Mouse (Mus musculus): ENCODE data around the gene Rfxank.
A peak's percentile ranks its signal among the peaks of the same experiment; 100 is the strongest.

The Rfxank gene

DNA sequence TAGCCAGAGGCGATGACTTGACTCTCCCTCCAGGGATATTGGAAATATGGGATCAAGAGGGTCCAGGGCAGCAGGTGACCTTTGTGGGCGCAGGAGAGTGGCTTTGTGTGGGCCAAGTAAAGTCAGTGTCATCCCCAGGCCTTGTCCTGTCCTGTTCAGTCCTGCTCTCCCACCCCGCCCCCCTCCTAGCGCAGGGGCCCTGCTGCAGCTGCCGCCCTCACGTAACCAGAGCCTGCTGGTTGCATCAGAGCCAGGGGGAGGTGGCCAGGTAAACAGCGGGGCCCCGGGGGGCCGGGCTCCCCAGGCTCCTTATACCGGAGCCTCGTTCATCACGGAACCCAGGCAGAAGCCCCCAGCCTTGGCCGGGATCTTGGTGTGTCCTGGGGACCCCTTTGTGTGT is 11.2 kb upstream of the Rfxank start:
- DNase-seq (ENCODE audit: low spot score in 2 of 2), result no peak

- DNase-seq (ENCODE audit: low spot score in 2 of 2), result no peak
Measured at GRCm38 (mm10) chr8:70147678-70148607, 9.0 kb upstream of the Rfxank start.

DNA sequence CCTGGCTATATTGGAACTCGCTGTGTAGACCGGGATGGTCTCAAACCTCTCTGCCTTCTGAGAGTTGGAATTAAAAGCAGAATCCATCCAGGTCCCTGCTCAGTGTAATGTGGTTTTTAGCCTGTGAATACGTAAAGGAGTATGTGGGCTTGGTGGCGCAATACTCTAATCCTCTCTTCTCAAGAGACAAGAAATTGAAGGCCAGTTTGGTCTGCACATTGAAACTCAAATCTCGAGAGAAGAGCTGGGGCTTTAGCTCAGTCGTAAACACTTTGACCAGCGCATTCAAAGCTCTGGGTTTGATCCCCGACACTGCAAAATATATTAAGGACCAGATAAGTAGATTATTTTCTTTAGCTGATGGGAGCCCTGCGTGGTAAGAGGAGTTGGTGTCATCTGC is 1.0 kb upstream of the Rfxank start:
- DNase-seq (ENCODE audit: low spot score in 2 of 2), result no peak

GRCm38 (mm10) chr8:70137890-70138289 is 1.1 kb downstream of the Rfxank start:
- DNase-seq (ENCODE audit: low spot score in 2 of 2), result no peak

GRCm38 (mm10) chr8:70136591-70136990 is 2.4 kb downstream of the Rfxank start:
- no peak for DNase-seq (ENCODE audit: low spot score in 2 of 2)

GRCm38 (mm10) chr8:70134931-70135330 is 4.0 kb downstream of the Rfxank start:
- no peak for DNase-seq (ENCODE audit: low spot score in 2 of 2)

GRCm38 (mm10) chr8:70134086-70134485 is 4.9 kb downstream of the Rfxank start:
- DNase-seq (ENCODE audit: low spot score in 2 of 2), result no peak

- DNase-seq (ENCODE audit: low spot score in 2 of 2), result peak; percentile 57 to 78
Measured at GRCm38 (mm10) chr8:70131166-70131883, 7.6 kb downstream of the Rfxank start, which contains the start of gene Nr2c2ap. Nr2c2ap (plus strand) TSS chr8:70131333.

DNA sequence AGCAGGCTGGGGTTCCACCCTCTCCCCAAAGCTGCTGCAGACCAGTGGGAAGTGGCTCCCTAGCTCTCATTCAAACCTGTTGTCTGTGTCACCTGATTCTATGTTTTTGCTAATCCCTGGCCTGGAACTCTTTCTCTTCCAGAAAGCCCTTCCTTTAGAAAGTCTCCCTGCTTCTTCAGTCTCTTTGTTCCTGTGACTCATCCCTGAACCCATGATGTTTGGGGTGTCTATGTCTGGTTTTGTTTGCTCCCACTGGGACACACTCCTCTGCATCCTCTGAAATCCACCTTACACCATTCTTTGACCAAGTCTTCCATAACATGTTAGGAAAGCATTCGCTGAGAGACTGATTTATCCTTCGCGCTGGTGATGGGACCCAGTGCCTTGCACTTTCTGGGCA is 8.9 kb downstream of the Rfxank start:
- DNase-seq (ENCODE audit: low spot score in 2 of 2), result no peak

DNA sequence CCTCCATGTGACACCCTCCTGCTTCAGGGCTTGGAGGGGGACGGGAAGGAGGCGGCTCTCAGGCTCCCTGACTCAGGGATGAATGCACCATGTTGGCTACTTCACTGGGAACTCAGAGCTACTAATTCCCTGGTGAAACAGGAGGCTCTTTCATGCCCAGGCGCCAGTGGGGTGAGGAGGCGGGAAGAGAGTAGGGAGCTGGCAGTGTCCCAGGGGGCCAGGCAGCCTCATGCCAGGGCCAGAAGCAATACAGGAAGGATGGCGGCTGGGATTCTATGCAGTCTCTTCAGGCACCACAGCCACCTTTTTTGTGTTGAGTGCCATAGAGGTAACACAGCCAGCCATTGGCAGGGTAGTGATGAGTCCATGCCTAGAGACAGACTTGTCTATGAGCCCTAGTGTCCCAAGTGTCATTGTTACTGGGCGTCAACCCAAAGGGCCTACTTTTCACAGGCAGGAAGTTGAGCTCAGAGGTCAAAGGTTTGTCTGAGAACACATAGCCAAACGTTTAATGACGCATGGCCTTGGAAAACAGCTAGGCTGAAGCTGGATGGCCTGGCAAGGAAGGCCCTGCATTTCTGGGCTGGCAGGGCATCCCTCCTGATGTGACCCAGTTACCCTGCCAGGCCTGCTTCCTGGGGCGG is 9.5 kb downstream of the Rfxank start:
- peak; percentile 63 to 80 for DNase-seq (ENCODE audit: low spot score in 2 of 2)

- peak in 1 of 2 experiments; percentile 59 for DNase-seq (ENCODE audit: low spot score in 2 of 2)
Measured at GRCm38 (mm10) chr8:70128435-70128834, 10.5 kb downstream of the Rfxank start.

DNA sequence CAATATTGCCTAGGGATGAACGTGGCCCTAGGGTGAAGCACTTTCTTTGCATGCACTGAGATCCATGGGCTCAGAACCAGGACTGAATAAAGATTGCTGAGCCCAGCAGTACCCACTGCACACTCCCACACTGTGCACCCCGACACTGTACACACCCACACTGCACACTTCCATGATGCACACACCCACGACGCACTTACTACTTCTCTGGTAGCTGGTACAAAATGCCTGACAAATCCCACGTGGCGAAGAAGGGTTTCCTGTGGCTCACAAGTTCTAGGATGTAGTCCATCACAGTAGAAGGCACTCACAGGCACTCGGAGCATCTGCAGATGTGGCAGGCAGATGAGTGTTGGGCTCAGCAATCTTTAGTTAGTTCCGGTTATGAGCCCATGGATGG is 14.0 kb downstream of the Rfxank start:
- no peak for DNase-seq (ENCODE audit: low spot score in 2 of 2)

DNA sequence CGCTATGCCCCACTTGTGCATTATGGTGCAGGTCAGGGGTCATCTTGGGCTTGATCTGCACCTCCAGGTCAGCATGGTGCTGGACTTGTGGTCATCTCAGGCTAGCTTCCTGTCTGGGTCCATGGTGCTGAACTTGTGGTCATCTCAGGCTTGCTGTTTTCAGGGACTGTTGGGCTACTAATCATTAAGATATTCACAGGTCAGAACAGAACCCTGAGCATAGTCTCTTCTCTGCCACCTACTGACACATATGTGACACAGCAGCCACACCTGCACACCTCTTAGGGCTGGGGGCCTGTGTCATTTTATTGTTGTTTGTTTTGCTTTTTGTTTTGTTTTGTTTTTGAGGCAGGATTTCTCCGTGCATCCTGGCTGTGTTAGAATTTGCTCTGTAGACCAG is 16.1 kb downstream of the Rfxank start:
- DNase-seq (ENCODE audit: low spot score in 2 of 2), result no peak

DNA sequence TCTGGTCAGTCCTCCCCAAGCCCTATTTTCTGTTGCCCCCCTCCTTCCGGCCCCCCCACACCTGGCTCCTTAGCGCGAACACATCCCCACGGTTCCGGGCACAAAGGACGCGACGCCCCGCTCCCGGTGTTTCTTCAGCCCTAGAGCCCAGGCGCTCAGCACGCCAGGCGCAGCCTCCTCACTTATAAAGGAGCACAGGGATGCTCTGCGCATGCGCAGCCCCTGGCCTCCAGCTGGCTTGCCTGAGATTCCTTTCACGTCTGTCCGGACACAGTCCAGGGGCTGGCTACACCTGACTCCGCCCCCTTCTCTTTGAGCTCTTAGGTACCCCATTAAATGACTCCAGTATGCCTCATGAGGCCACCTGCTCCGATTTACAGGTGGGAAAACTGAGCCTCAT is 18.3 kb downstream of the Rfxank start, which contains the start of gene Ncan:
Gene Ncan (minus strand): TSS at position 207 of the 400 bp plus-strand sequence.
- DNase-seq (ENCODE audit: low spot score in 2 of 2), result peak; percentile 85 to 92

- peak; percentile 63 to 78 for DNase-seq (ENCODE audit: low spot score in 2 of 2)
Measured at GRCm38 (mm10) chr8:70118726-70119700, 19.9 kb downstream of the Rfxank start.

DNA sequence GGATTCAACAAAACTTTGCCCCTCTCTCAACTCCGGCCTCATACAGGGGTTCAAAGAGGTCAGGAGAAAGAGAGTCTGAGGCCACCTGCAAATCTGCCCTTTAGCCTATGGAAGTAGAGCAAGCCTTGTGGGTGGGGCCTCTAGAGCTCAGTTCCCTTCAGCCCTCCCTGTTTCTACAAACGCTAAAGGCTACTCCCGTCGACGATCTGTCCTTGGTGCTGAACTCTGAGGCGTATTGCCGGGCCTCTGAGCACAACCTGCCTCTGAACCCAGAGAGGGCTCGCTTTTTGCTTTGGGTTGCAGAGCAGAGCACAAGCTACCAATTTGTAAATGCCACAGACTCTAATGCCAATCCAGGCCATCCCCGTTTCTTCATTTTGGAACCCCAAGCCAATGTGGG is 21.3 kb downstream of the Rfxank start:
- no peak for DNase-seq (ENCODE audit: low spot score in 2 of 2)

DNA sequence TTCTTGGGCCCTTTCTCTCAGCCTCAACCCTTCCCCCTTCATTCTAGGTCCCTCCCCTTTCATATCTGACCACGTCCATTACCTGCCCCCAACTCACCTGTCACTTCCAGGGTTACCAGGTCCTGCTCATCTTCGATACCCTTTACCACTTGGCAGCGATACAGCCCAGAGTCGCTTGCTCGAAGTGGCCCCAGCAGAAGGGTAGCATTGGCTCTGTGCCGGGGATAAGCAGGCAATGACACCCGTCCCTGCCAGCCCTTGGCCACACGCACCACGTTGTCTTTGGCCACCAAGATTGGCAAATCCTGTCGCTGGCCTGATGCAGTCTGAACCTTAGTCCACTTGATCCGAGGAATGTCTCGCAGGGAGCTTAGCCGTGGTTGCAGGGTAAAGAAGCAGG is 24.1 kb downstream of the Rfxank start:
- DNase-seq (ENCODE audit: low spot score in 2 of 2), result no peak

DNA sequence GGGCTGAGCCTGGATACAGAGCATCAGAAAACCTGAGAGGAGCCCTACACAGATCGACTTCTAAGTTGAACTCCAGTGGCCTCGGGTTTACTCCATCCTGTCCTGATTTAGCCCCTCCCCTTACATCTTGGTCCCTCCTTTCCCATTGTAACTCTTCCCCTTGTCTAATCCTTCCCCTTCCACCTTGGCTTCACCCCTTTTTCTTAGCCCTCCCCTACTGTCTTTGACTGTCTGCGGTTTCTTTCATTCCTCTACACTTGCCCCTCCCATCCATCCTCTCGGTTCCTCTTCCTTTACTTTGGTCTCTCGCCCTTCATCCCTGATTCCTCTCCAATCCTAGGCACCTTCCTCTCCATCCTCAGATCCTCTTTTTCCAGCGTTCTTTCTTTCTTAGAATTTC is 24.5 kb downstream of the Rfxank start:
- DNase-seq (ENCODE audit: low spot score in 2 of 2), result no peak

GRCm38 (mm10) chr8:70112401-70113016 is 26.4 kb downstream of the Rfxank start:
- no peak for DNase-seq (ENCODE audit: low spot score in 2 of 2)

- no peak for DNase-seq (ENCODE audit: low spot score in 2 of 2)
Measured at GRCm38 (mm10) chr8:70111192-70111795, 27.7 kb downstream of the Rfxank start.
